Mouse (Mus musculus) neural tube, embryonic 15.5 days (tissue): ENCODE data around the gene E430018J23Rik. TPM values are rescaled to one million over a fixed set of nuclear protein-coding genes. Genes with fewer than 3 reads are reported as not detected.
"Not testable (repeated sequence)": the region's sequence is repeated elsewhere in the genome, so short reads cannot be mapped to it uniquely, and the experiment has no call there.

ENCODE experiments used
- ATAC-seq: fragments of 200-750 bp; cut with Nextera tagmentation; 2 replicates; pipeline ENCODE4 v1.8.0; 2017; ENCODE audit warnings: mild to moderate bottlenecking, moderate TSS enrichment, moderate library complexity; ENCODE audit not compliant: low FRiP score
- H3K27ac ChIP-seq: fragments of 300-500 bp; sonication (generic); replicated peaks from 2 replicates; pipeline ENCODE4 v1.5.1; 2015; ENCODE audit warnings: mild to moderate bottlenecking, inconsistent platforms
- H3K27me3 ChIP-seq: fragments of 300-500 bp; sonication (generic); replicated peaks from 2 replicates; pipeline ENCODE4 v1.6.1; 2015; ENCODE audit warnings: inconsistent platforms
- H3K36me3 ChIP-seq: fragments of 300-500 bp; sonication (generic); 2 replicates; pipeline ENCODE4 v1.6.1; 2015; ENCODE audit warnings: inconsistent platforms
- H3K4me1 ChIP-seq: fragments of 300-500 bp; sonication (generic); 2 replicates; pipeline ENCODE4 v1.6.1; 2015; ENCODE audit warnings: inconsistent platforms
- H3K4me2 ChIP-seq: fragments of 300-500 bp; sonication (generic); 2 replicates; pipeline ENCODE4 v1.6.1; 2015; ENCODE audit warnings: inconsistent platforms, mild to moderate bottlenecking, moderate library complexity
- H3K4me3 ChIP-seq: fragments of 300-500 bp; sonication (generic); replicated peaks from 2 replicates; pipeline ENCODE4 v1.5.1; 2015; ENCODE audit warnings: mild to moderate bottlenecking, inconsistent platforms
- H3K9ac ChIP-seq: fragments of 300-500 bp; sonication (generic); replicated peaks from 2 replicates; pipeline ENCODE4 v1.6.1; 2015; ENCODE audit warnings: mild to moderate bottlenecking, inconsistent platforms
- H3K9me3 ChIP-seq: fragments of 300-500 bp; sonication (generic); replicated peaks from 2 replicates; pipeline ENCODE4 v1.6.1; 2016; ENCODE audit warnings: inconsistent platforms
- WGBS: fragments of 180-500 bp; shearing (Covaris S2); methylation state at CpG from one replicate; pipeline ENCODE4 v1.1.7; 2015; ENCODE audit warnings: mixed read lengths; 5-methylcytosine and 5-hydroxymethylcytosine counted together
- polyA plus RNA-seq: library from polyadenylated mRNA; unstranded; fragments of >200 nt; fragmentation: Nextera tagmentation; extraction: Ambion mirVana; gene quantifications from 2 replicates; pipeline ENCODE4 v1.2.1, GENCODE M21; 2015

The E430018J23Rik gene
- polyA plus RNA-seq, 1 experiment from 2014 or later = 5.0 TPM

GRCm38 (mm10) chr7:127355796-127356195 lies 37.6 kb downstream of the E430018J23Rik start:
- Histone ChIP-seq H3K9ac (no peak overlapping the region), H3K4me1 (no peaks in the 10 kb centered on the region), H3K4me3 (no peak overlapping the region), H3K9me3 (no peaks in the 10 kb centered on the region), H3K4me2 (no peak overlapping the region), H3K27me3 (peaks cover 13% of the 10 kb centered on the region; the same call in 1 of the 2 replicates), H3K36me3 (no peaks in the 10 kb centered on the region), H3K27ac (no peak overlapping the region)
- WGBS = 70% methylated on average over 3 of the region's 3 CpGs
- ATAC-seq = no peak

GRCm38 (mm10) chr7:127351230-127352004 lies 42.0 kb downstream of the E430018J23Rik start:
- Histone ChIP-seq H3K4me2 (no peak overlapping the region), H3K4me1 (peaks cover 7% of the 10 kb centered on the region), H3K9ac (no peak overlapping the region), H3K9me3 (no peaks in the 10 kb centered on the region), H3K4me3 (no peak overlapping the region), H3K36me3 (no peaks in the 10 kb centered on the region), H3K27me3 (no peaks in the 10 kb centered on the region), H3K27ac (no peak overlapping the region)
- 89% methylated on average over 5 of the region's 5 CpGs for WGBS
- ATAC-seq = no peak

GRCm38 (mm10) chr7:127346676-127347075 lies 46.8 kb downstream of the E430018J23Rik start:
- no peak overlapping the region for H3K9ac ChIP-seq
- 22% methylated on average over 8 of the region's 8 CpGs for WGBS
- peak overlapping the region; percentile 71; the same call in 1 of the 2 replicates for H3K4me3 ChIP-seq
- ATAC-seq = no peak
- H3K27me3 ChIP-seq = no peaks in the 10 kb centered on the region
- H3K4me1 ChIP-seq = peaks cover 29% of the 10 kb centered on the region
- peaks cover 19% of the 10 kb centered on the region for H3K36me3 ChIP-seq
- H3K27ac ChIP-seq = no peak overlapping the region
- H3K9me3 ChIP-seq = no peaks in the 10 kb centered on the region
- H3K4me2 ChIP-seq = peak overlapping the region; percentile 81

GRCm38 (mm10) chr7:127345512-127346325 lies 47.7 kb downstream of the E430018J23Rik start, which contains the start of gene Zfp768:
Zfp768 (minus strand) TSS chr7:127345589.
- peak; percentile 94 for ATAC-seq
- H3K4me1 ChIP-seq = peaks cover 29% of the 10 kb centered on the region
- peak within 1 kb of the TSS; percentile 81 for H3K4me2 ChIP-seq
- no peaks in the 10 kb centered on the region for H3K27me3 ChIP-seq
- peak within 1 kb of the TSS; percentile 95 for H3K27ac ChIP-seq
- peak within 1 kb of the TSS; percentile 83 for H3K9ac ChIP-seq
- under 1% methylated on average over 68 of the region's 76 CpGs for WGBS
- H3K9me3 ChIP-seq = no peaks in the 10 kb centered on the region
- H3K4me3 ChIP-seq = peak within 1 kb of the TSS; percentile 71
- H3K36me3 ChIP-seq = peaks cover 26% of the 10 kb centered on the region

- H3K9me3 ChIP-seq = no peaks in the 10 kb centered on the region
- peak overlapping the region; percentile 95 for H3K27ac ChIP-seq
- H3K9ac ChIP-seq = peak overlapping the region; percentile 83
- H3K27me3 ChIP-seq = no peaks in the 10 kb centered on the region
- peak; percentile 19 for ATAC-seq
- H3K4me1 ChIP-seq = peaks cover 29% of the 10 kb centered on the region
- under 1% methylated on average over 42 of the region's 42 CpGs for WGBS
- H3K4me3 ChIP-seq = peak overlapping the region; percentile 71
- peak overlapping the region; percentile 81 for H3K4me2 ChIP-seq
- H3K36me3 ChIP-seq = peaks cover 26% of the 10 kb centered on the region
These were observed 48.3 kb downstream of the E430018J23Rik start for GRCm38 (mm10) chr7:127345092-127345491.

GRCm38 (mm10) chr7:127344371-127344770 lies 49.1 kb downstream of the E430018J23Rik start:
- no peak for ATAC-seq
- H3K9me3 ChIP-seq = no peaks in the 10 kb centered on the region
- H3K36me3 ChIP-seq = peaks cover 26% of the 10 kb centered on the region
- H3K4me1 ChIP-seq = peaks cover 29% of the 10 kb centered on the region
- H3K9ac ChIP-seq = peak overlapping the region; percentile 83; the same call in 1 of the 2 replicates
- H3K4me2 ChIP-seq = peak overlapping the region; percentile 81
- no peak overlapping the region for H3K27ac ChIP-seq
- H3K27me3 ChIP-seq = no peaks in the 10 kb centered on the region
- WGBS = 91% methylated on average over 8 of the region's 8 CpGs
- H3K4me3 ChIP-seq = peak overlapping the region; percentile 71

GRCm38 (mm10) chr7:127343351-127344019 lies 49.9 kb downstream of the E430018J23Rik start:
- Histone ChIP-seq H3K4me2 (no peak overlapping the region; the same call in 1 of the 2 replicates), H3K36me3 (peaks cover 26% of the 10 kb centered on the region), H3K27me3 (no peaks in the 10 kb centered on the region), H3K9ac (no peak overlapping the region), H3K9me3 (no peaks in the 10 kb centered on the region), H3K4me1 (peaks cover 29% of the 10 kb centered on the region), H3K27ac (no peak overlapping the region), H3K4me3 (no peak overlapping the region)
- ATAC-seq = no peak
- WGBS = 96% methylated on average over 38 of the region's 38 CpGs

- no peak overlapping the region for H3K4me2 ChIP-seq
- 96% methylated on average over 7 of the region's 7 CpGs for WGBS
- H3K4me1 ChIP-seq = peaks cover 29% of the 10 kb centered on the region
- H3K4me3 ChIP-seq = no peak overlapping the region
- no peak overlapping the region for H3K27ac ChIP-seq
- H3K36me3 ChIP-seq = peaks cover 26% of the 10 kb centered on the region
- H3K9me3 ChIP-seq = no peaks in the 10 kb centered on the region
- no peak for ATAC-seq
- H3K27me3 ChIP-seq = no peaks in the 10 kb centered on the region
- no peak overlapping the region for H3K9ac ChIP-seq
These were observed 50.5 kb downstream of the E430018J23Rik start for GRCm38 (mm10) chr7:127342888-127343287.

- no peak for ATAC-seq
- Histone ChIP-seq H3K27me3 (no peaks in the 10 kb centered on the region), H3K9me3 (no peaks in the 10 kb centered on the region), H3K9ac (no peak overlapping the region), H3K36me3 (peaks cover 26% of the 10 kb centered on the region), H3K4me2 (no peak overlapping the region), H3K4me1 (peaks cover 29% of the 10 kb centered on the region), H3K4me3 (no peak overlapping the region), H3K27ac (no peak overlapping the region)
- WGBS = 67% methylated on average over 4 of the region's 4 CpGs
These were observed 51.1 kb downstream of the E430018J23Rik start for GRCm38 (mm10) chr7:127342332-127342731.

- not testable (repeated sequence) for ATAC-seq, H3K27ac ChIP-seq, H3K27me3 ChIP-seq, H3K9me3 ChIP-seq, H3K4me2 ChIP-seq, H3K4me3 ChIP-seq, H3K9ac ChIP-seq
- H3K36me3 ChIP-seq = peaks cover 26% of the 10 kb centered on the region
- 96% methylated on average over 6 of the region's 6 CpGs for WGBS
- H3K4me1 ChIP-seq = peaks cover 26% of the 10 kb centered on the region
These were observed 51.6 kb downstream of the E430018J23Rik start for GRCm38 (mm10) chr7:127341861-127342260.

- no peaks in the 10 kb centered on the region for H3K9me3 ChIP-seq
- no peak overlapping the region for H3K9ac ChIP-seq
- peaks cover 21% of the 10 kb centered on the region for H3K4me1 ChIP-seq
- H3K4me2 ChIP-seq = no peak overlapping the region
- peaks cover 26% of the 10 kb centered on the region for H3K36me3 ChIP-seq
- WGBS = 95% methylated on average over 8 of the region's 8 CpGs
- ATAC-seq = no peak
- H3K27me3 ChIP-seq = no peaks in the 10 kb centered on the region
- no peak overlapping the region for H3K27ac ChIP-seq
- no peak overlapping the region for H3K4me3 ChIP-seq
These were observed 52.1 kb downstream of the E430018J23Rik start for GRCm38 (mm10) chr7:127341356-127341755.
